Mouse (Mus musculus) hematopoietic stem cell, adult 5-6 weeks (primary cell): ENCODE data around the gene Rap1gap. TPM values are rescaled to one million over a fixed set of nuclear protein-coding genes. Genes with fewer than 3 reads are reported as not detected.

Experiments used
- ATAC-seq, 2 experiments: fragments of 125-278 bp in 1 of 2; replicated peaks in 1 of 2; 2 replicates each; pipeline ENCODE4 v1.8.0; 2016 to 2017; ENCODE audit warnings: inconsistent platforms in 2 of 2, mild to moderate bottlenecking in 2 of 2, moderate number of reproducible peaks in 2 of 2, low read depth in 1 of 2, moderate TSS enrichment in 1 of 2; ENCODE audit not compliant: low FRiP score in 2 of 2, poor library complexity in 2 of 2, severe bottlenecking in 2 of 2, insufficient read depth in 1 of 2, low TSS enrichment in 1 of 2
- total RNA-seq: library from RNA; stranded (forward); fragments of 172-1452, 232-1000 nt; gene quantifications from 2 replicates; pipeline ENCODE4 v1.2.3, GENCODE M21; 2017

Rap1gap gene
- total RNA-seq, 1 experiment from 2014 or later, result 1.8 TPM

DNA sequence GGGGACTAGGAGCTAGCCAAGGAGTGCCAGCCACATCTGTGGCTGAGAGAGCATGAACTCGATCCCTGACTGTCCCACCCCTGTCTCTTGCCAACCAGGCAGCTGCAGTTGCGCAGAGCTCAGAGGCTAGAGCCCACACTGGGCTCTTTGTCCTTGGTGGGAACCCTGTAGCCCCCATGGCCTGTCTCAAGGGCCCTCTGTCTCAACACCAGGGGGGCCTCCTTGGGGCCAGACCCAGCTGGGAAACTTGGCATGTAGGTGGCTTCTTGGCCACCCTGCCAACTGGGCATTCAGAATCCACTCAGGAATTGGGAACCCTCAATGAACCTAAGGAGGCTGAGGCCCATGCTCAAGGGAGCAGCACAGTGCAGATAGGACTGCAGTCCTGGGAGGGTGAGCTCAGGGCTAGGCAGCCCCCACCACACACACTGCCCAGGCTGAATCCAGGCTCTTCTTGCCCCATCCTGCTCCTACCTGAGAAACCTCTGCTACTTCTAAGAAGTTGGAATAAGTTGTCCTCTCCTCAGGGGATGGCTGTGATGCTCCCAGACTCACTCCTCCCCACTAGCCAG lies 15.5 kb downstream of the Rap1gap start:
- no peak for ATAC-seq

DNA sequence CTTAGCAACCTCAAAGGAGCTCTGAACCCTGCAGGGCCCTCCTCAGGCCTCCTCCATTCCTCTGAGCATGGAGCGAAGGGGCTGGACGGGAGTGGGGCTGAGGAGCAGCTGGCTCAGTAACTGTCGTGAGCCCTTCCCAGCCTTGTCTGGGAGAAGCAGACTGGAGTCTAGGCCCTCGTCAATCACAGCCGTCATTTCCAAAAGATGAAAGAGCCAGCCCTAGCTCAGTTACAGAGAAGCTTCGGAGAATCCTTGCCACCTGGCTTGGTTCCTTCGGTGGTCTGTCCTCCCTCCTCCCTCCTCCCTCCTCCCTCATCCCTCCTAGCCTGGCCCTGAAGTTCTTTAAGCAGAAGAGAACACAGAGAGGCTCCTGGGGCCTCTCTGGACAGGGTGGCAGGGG lies 16.2 kb downstream of the Rap1gap start:
- ATAC-seq, result no peak

DNA sequence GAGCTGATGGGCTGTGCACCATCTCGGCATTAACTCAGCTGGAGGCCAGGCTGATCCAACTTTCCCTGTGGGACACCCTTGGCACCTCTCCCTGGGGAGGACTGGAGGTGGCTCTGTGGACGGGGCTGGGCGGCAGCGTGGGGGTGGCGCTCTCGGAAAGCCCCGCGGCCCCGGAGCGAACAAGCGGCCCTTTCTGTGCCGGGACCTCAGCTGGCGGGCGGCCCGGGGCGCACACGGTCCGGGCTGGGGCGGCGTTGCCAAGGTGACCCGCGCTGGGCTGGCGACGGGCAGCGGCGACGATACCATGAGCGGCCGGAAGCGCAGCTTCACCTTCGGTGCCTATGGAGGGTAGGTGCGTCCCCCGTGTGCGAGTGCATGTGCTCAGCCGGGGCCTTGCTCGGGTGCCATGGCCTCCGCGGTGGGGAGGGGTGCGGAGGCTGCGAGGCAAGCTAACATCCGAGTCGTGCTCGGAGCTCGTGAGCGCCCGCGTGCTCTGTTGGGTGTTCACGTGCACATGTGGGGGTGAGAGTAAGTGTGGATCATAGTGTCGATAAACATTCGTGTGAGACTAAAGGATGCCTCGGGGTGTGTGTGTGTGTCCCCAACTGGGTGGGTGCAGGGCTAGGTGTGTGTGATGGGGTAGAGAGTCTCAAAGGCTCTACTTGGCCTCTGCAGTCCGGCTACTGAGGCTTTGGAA lies 17.0 kb downstream of the Rap1gap start:
- ATAC-seq, result no peak

DNA sequence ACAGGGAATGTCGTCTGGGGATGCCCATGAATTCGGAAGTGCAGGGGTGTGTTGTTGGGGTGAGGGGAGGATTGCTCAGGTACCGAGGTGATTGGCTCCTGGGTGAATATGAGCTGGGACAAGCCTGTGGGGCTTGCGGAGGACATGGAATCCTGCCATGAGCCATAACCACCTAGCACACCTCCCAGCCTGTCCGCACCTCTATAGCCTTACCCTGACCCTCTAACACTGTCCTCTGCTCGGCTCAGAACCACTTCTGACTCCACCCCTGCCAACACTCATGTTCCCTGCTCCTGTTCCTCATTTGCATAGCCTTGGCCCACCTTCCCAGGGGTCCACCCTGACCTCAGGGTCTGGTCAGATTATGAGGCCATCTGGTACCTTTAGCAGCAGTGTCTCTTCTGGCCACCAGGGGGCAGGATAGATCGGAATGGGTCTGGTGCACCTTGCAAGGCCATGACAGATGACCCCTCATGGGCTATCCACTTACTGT lies 18.5 kb downstream of the Rap1gap start:
- peak; percentile 22 to 33; a peak in 2 of 4 replicates for ATAC-seq

DNA sequence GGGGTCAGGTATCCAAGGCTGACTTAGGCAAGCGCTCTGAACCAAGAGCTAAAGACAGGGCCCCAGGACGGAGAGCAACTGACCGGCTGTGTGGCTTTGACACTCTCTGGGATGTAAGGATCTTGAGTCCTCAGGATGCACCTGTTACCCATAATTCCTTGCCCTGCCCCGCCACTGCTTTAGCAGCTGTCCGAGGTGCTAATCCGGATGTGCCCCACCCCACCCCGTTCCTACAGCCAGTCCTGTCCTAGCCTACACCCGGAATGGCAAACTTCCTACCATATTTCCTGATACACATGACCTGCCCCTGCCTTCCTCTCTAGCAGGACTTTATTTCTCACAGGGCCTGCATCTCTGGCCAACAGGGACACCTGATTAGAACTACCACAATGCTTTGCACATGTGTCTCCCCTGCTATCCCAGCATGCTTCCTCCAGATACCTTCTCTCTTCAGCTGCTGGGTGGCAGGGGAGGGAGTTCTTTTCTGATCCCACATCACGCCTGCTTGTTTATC lies 20.4 kb downstream of the Rap1gap start:
- no peak for ATAC-seq

DNA sequence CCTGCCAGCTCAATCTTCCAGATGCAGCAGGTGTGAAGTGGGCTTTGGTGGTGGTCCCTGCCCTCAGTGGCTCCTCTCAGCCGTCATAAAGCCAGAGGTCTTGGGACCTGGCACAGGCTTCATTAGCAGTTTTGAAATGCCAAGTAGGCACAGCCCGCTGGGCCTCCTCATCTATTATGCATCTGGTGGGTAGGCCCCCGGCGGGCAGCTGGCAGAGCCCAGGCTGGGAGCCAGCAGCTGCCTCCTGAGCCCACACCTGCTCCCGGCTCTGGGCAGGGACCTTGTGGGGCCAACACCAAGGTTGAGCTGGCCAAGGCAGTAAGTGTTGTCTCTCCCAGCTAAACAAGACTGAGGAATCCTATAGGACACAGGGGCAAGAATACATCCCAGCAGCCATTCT lies 21.8 kb downstream of the Rap1gap start:
- no peak for ATAC-seq

DNA sequence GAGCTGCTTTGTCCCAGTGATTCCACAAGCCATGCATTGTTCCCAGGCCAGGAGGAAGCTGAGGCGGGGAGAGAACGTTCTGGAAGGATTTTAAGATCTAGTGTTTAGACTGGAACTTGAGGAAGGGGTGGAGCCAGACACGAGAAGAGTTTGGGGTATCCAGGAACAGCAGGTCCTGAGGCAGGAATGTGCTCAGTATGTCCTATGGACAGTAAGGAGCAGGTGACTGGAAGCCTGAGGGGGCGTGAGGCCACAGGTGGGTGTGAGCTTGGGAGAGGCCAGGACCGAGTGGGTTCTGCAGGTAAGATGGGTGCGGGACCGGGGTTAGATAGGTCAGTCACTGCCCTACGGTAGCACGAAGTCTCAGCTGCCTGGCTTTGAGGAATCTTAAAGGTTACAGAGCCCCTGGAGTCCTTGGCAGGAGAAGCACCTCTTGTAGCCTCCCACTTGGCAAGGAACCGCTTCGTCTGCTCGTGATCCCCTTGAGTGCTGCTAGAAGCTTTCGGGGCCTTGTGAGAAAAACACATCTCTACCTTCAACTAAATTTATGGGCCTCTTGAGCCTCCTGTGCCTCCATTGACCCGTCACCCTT lies 22.8 kb downstream of the Rap1gap start:
- no peak for ATAC-seq

DNA sequence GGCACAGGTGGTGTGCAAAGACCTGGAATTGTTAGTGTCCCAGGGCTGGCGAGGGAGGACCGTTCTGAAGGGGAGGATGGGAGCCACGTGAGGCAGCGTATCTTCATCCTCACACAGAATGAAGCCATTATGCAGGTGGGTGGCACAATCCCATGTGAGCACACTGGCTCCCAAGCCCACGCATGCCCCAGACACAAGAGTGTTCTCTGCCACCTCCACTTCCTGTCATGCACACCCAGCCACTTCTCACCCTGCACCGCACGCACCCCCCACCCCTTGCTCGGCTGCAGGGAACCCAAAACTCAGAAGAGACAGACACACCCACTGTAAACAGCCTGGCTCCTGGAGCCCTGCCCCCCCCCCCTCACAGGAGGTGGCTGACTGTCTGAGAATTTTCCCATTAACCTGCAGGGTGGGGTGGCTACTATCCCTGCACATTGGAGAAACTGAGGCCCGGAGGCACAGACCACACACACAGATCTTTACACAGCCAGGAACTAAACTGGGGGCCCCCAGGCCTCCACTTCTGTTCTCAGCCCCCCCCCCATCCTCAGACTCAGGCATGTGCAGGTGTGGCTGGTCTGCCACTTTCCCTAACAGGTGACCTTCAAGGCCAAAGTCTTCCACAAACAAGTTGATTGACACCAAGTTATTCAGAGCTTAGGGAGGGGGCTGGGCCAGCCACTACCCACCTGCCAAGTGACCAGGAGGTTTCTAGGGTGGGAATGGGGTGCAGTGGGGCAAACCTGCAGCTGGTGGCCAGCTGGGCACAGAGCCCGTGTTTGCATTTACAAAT lies 27.8 kb downstream of the Rap1gap start:
- ATAC-seq, result no peak

DNA sequence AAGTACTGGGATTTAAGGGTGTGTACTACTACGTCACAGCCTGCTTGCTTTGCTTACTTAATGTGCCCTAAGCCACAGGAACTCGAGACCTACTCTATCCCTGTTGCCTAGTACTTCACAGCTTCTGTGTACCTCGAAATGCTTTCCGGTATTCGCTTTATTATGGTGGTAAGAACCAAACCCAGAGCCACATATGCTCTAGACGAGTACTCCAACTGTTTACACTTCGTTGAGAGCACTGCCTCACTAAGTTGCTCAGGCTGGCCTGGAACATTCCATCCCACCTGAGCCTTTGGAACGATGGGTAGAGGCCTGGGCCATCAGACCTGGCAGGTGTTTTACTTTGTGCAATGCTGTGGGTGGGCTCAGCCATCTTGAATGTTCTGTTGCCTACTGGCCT lies 30.8 kb downstream of the Rap1gap start:
- no peak for ATAC-seq

DNA sequence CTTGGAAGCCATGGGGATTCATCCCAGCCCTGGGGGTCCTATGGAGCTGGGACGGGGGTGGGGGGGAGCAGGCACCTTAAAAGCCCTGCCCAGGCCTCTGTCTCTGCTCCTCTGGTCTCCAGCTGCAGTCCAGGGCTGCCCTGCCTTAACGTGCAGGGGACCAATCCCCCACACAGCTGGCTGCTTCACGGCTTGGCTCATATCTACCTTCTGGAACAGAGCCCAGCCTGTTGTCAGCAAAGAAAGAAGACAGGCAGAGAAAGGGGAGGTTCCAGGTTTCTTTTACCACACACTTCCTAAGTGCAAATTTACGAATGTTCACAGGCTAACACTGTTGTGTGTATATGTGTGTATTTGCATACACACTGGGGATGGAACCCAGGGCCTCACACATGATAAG lies 31.4 kb downstream of the Rap1gap start:
- no peak for ATAC-seq

DNA sequence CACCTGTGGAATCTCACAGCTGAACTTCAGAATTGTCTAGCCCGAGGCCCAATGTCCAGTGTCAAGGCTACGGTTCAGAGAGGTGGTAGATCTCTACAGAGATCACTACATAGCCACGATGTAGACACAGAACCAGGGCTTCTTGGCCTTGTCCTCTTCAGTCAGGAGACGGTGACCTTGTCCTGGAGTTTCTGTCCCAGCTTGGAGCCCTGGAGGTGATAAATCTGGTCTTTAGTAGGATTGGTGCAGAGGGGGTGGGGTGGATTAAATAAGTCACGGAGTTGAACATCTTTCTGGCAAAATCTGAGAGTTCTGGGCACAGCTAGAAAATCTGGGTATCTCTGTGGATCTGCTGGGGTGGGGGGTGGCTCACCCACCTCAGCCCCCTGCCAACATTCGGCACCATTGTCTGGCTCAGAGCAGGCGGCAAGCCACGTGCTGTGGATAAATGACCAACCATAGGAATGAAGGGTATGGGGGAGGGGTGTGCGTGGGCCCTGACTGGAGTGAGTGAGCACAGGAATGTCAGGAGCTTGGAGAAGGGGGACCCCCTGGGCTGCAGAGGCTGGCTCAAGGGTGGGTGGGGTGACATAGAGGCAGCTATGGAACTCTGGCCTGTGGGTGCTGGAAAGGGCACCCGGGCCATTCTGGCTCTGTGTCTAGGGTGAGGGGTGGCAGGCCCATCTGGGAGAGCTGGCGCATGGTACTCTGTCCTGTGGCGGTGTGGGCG lies 32.8 kb downstream of the Rap1gap start:
- no peak for ATAC-seq

DNA sequence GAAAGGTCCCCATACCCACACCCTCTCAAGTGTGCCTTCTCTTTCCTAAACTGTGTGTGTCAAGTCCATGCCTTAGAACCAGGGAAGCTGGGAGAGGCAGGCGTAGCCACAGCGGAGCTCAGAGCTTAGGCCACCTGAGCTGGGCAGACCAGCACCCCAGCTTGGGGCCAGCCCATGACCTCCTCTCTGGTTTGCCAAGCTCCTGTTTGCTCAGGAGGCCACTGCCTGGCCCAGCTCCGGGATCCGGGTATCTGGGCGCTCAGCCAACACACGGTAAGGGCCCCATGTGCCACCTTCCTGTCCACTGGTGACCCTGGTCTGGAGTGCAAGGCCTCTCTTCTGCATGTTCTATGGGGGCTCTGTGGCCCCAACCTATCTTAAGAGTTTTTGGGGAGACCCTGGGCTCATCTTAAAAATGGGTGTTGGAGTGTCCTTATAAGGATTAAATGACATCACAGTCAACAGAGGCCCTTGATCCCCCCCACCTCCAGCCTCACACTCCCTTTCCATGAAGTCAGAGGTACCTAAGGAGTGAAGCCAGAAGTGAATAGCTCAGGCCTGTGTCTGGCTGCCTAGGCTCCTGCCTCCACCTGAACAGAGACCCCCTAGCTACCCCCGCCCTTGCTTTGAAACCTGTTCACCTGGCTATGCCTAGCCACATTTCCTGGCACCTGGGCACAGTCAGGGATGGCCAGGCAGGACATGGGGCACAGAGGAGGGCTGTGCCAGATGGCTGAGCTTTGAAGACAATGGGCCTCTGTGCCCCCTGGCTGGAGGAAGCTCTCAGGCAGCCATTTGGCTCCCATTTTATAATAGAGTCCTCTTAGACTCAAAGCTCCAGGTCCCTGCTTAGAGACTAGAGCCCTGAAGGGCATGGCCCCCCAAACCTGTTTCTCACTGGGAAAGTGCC lies 33.8 kb downstream of the Rap1gap start:
- no peak; a peak in 1 of 4 replicates for ATAC-seq

DNA sequence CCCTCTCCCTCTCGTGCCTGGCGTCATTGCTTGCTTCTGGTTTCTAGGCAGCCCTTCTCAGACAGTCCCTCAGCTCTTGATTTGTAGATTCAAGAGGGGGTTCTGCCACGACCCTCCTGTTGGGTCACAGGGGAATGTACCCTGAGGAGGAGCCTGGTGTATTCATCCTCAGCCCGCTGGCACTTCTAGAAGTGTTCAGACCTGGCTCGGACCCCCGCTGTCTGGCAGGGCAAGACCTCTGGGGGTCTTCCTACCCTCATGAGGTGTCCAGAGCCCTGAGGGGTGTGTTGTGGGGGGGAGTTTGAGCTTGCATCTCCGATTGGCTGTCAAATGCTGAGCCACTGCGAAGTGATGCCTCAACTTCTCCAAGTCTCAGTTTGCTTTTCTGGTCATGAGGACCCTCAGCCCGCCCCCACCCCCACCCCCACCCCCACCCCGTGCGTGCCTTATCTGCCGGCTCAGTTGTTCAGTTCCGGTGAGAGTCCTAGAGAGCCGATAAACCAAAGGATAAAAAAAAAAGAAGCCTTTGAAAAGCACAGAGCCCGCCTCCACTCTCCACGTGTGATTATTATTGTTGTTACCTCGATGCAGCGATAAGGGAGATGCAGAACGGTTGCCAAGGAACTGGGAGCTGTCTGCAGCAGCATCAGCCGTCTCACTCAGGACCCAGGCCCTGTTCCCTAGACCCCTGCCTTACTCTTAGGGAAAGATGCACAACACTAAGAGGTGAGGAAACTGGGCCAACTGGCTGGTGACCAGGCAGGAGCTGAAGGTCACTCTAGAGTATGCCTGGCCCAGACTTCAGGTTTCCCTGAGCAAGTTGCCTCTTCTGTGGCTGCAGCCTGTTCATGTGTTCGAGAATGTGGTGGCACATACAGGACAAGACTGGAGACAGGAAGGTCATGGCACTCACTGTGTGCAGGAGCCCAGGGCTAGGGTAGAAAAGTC lies 35.0 kb downstream of the Rap1gap start:
- ATAC-seq, result no peak

DNA sequence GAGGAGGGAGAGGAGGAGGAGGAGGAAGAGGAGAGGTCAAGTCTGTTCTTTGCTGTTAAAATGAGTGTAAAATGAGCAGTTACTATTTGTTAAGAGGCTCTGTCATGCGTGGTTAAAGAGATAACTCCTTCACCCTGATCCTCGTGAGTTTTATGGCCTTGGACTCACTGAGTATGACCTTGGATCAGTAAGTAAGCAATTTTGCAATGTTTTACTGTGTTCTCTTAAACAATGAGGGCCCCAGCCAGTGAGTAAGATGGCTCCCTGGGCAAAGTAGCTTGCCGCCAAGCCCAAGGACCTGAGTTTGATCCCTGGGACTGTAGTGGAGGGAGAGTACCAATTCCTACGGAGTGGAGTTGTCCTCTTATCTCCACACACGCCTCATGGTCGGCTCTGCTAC lies 36.4 kb downstream of the Rap1gap start:
- ATAC-seq, result no peak

DNA sequence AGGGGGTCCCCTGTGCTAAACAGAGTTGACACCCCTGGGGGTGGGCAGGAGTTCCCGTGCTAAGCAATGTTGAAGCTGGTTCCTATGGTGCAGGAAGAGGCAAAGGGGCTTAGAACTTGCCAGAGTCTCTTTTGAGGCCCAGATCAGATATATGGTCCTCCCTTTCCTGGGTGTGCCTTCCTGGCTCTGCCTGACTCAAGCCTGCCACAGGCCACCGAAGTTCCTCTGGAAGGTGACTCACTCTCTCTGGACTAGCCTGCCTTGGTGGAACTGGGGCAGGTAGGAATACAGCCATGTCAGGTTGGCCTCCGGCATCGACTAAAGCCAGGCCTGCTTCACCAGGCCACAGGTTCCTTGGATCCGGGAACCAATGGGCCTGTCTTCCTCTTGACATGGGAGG lies 38.6 kb downstream of the Rap1gap start:
- no peak for ATAC-seq
